Mouse (Mus musculus) right cerebral cortex, postnatal 10 days (tissue): ENCODE results near the gene Mfsd4b5.
"Not testable (repeated sequence)": the region's sequence is repeated elsewhere in the genome, so short reads cannot be mapped to it uniquely, and the experiment has no call there.

Experiments used
- DNase-seq, 2 experiments: peaks; one replicate each; pipeline ENCODE4 v3.0.0; 2021; ENCODE audit warnings: low spot score in 2 of 2

Gene Mfsd4b5

DNA sequence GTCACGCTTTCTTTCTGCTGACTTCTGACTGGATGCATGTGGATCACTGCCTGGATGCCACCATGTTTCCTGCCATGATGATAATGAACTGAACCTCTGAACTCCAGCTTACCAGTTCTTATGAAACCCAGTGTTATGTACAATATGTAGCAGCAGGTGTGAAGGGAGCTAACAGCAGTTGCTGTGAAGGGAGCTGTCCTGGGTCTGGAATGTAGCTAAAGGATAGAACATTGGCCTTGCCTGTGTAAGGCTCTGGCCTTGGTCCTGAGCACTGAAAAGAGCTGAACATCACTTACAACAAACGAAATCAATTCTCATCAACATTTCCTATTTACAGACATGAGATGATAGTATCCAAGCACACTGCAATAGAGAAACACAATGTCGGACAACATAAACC, 18.9 kb downstream of the Mfsd4b5 start:
- no peak for DNase-seq

DNA sequence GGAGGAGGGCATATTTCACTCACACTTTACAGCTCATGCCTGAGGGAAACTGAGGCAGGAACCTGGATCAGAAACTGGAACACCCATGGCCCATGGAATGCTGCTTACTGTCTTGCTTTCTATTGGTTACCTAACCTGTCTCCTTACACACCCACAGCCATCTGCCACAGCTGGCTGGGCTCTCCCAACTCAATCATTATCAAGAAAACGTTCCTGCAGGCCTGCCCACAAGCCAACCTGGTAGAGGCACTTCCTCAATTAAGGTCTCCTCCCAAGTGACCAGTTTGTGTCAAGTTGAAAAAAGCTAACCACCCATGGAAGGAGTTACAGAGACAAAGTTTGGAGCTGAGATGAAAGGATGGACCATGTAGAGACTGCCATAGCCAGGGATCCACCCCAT, 24.5 kb downstream of the Mfsd4b5 start:
- DNase-seq = no peak

DNA sequence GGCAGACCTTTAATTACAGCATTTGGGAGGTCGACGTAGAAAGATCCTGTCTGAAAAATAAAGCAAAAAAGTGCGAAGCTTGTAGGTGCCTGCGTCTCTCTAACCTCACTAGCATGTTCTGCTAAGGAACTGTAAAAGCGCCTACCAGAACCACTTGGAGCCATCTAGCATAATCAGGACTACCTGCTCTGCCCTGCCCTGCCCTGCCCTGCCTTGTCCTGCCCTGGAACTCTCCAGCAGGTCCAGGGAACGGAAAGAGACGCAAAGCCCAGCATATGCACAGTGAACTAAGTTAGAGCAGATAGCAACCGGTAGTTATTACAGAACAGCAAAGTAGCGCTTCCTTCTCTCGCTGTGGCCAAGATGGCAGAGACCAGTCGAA, 26.0 kb downstream of the Mfsd4b5 start:
- peak in 1 of 2 experiments; percentile 25 for DNase-seq

DNA sequence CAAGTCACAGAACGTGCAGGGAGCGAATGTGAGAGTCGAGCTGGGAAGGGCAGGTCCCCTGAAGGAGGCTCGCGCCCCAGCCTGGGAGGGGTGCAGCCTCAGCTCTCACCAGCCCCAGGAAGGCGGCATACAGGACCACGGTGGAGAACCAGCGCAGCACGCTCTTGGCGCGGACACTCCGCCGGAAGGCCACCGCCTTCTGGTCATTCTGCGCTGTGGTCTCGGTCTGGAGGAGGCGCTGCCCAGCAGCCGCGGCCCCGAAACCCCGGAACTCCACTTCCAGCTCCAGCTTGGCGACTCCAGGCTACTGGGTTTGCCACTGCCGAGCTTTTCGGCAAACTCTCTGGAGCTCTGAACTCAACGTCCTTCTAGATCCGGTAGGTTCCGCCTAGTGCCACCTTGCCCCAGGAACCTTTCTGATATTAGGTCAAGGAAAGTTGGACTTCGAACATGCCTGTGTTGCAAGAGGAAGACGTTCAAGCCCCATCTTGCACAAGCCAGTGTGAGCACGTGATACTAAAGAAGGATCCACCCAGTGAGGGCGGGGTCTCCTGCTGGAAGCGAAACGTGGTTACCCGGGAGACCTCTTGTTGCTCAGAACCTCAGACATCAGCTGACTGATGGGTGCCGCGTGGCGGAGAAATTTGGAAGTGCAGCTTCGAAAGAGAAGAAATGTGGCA, 26.5 kb downstream of the Mfsd4b5 start, which contains the start of gene Mfsd4b3:
Mfsd4b3 (minus strand) TSS at position 393 of the 680 bp plus-strand sequence.
- DNase-seq = peak; percentile 94 to 96

DNA sequence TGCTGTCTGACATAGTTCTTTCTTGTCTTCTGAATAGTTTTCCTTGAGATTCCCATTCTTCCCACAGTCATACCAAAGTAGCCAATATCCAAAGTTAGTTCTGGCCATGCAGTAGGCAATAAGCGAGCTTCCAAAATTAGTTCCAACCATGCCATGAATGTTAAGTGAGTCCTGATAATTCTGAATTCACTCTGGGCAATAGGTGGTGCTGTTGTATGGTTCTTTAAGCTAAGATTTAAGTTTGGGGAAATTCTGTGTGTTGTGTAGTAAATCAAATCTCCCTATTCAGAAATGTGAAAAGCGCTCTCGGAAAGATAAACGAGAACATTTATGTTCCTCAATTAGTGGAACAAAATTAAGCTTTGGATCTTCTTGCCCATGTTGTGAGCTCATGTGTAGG, 28.2 kb downstream of the Mfsd4b5 start:
- DNase-seq = no peak

DNA sequence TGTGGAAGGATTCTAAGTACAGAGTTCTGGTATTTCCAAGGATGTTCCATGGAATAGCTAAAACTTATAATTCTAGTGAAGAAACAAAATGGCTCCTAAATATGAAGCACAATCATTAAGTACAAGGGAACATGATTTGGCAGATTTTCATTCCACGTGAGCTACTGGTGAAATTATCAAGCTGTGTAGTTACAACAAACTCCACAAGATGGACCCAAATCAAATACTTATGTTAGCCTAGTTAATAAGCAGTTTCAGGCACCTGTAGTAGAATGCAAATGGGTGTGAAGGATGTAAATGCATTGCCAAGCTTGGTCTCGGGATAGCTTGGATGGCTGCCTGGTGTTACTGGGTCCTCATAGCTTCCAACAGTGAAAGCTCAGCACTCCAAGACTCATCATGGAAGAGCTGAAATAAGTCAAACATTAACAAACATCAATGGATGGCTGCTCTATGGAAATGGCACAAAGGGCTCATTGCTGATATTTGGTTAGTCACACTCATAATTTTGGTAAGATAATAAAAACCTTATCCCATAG, 30.0 kb downstream of the Mfsd4b5 start:
- DNase-seq = no peak

DNA sequence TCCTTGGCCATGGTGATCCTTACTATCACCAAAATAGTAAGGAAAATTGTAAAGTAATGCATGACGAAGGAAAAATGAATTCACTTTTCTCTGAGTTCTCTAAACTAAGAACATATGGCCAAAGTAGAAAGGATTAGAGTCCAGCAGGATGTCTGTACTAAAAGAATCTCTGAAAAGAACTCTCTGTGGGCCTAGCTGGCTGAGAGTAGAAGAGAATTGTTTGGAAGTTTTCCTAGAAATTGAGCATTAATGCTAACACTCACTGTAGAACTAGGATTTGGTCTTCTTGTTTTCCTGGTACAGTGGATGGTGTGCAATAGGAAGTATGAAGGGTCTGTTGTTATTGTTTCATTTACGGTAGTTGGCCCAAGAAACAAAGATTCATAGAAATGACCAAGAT, 31.3 kb downstream of the Mfsd4b5 start:
- no peak for DNase-seq

DNA sequence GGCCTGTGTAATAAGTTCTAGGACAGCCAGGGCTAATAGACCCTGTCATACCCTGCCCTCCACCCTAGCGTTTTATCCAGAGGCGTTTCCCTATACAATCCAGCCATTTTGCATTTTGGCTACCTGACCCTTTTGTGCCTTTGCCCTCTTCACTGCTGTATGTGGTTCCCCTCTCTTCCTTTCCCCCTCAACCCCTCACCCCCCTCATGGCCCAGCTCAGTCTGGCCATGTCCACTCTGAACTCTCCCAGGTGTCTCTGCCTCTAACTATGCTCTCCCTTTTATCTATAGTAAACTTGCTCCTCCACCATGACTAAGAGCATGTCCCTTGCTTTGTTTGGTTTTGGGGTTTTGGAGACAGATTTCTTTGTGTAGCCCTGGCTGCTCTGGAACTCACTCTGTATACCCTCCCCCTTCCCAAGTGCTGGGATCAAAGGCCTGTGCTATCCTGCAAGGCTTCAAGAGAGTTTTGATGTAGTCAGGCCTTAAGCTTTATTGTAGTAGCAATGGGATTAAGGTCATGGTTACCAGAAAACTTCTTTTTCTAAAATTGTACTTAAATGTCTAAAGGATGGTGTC, 37.0 kb downstream of the Mfsd4b5 start:
- no peak for DNase-seq

DNA sequence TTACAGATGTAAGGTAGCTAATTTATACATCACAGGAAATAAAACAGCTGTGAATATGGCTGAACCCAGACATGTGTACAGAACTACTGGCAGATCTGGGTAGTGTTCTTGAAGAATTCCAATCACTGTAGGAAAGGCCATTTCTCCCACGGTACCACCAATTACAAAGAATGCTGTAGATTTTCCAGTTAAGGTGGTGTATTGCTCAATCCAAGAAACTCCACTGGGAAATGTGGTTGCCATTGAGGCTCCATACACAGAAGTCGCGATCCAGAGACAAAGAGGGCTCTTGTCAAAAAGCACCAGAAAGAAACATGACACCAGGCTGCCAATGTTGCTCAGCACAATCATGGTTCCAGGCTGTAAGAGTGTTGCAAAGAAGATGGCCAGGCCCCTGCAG, 39.3 kb downstream of the Mfsd4b5 start:
- DNase-seq = not testable (repeated sequence)

DNA sequence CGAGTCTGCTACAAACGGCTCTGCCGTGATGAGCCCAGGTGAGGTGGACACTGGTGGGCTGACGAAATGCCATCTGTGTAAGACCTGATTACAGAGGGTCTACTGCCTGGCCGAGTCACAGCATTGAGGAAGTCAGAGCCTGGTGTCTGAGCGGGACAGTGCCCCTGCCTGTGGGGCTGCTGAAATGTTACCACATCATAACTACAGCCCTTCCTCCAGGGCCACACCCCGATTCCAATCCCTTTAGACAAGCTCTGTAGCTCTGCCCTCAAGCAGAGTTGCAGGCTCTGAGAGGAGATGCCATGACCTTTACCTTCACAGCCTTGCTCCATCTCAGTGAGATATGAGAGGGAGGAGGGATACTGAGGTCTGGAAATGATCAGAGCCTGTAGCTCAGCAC, 49.9 kb downstream of the Mfsd4b5 start:
- DNase-seq = no peak

DNA sequence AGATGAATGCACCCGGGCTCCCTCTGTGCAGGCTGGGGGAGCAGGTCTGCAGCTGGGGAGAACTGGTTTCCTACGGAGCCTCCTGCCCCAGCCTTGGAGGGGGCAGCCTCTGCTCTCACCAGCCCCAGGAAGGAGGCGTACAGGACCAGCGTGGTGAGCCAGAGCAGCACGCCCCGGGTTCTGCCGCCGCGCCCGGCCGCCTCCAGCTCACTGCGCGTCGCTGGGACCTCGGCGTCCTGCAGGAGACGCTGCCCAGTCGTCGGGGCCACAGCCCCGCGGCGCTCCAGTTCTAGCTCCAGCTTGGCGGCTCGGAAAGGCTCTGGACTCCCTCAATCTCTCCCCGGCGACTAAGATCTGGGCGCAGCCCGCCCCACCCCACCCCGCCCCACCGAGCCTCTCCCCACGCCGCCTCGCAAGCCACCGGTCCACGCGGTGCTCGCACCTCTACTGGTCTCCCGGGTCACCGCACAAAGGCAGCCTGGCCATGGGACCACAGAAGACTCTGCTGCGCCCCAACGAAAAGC, 59.8 kb downstream of the Mfsd4b5 start, which contains the start of gene Mfsd4b2:
Mfsd4b2 (minus strand) TSS at position 308 of the 524 bp plus-strand sequence.
- no peak for DNase-seq

DNA sequence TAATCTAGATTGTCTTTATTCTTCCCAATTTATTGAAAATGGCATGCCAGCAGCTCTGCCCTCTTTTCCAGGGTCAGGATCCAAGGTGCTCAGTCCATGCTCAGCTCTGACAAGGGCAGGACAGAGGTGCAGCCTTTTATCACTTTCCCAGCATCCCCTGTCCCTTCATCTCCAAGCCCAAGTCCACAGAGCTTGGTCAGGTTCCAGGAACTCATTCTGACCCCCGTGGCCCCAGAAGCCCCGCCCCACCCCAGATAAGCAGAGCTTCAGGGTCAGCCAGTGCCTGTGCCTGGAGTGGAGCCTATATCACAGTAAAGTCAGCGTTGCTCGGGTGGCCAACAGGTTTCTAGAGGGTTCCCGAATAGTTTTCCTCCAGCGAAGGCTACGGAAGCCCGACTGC, 61.9 kb downstream of the Mfsd4b5 start:
- not testable (repeated sequence) for DNase-seq

DNA sequence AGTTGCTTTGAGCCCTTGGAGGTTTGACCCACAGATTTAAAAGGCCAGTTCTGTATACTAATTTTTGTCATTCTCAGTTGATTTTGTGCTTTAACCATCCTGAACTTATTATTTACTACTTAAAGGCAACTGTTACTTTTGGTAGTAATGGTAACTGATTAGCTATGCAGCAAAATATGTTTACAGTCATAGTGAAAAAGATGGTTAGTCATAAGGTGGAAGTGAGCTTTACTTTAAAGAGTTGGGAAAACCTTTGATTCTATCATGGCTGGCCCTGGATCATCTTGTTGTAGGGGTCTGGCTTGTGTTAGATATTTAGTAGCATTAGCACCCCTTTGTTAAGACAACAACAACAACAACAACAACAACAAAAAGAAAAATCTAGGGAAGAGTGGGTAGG, 73.8 kb downstream of the Mfsd4b5 start:
- DNase-seq = no peak

DNA sequence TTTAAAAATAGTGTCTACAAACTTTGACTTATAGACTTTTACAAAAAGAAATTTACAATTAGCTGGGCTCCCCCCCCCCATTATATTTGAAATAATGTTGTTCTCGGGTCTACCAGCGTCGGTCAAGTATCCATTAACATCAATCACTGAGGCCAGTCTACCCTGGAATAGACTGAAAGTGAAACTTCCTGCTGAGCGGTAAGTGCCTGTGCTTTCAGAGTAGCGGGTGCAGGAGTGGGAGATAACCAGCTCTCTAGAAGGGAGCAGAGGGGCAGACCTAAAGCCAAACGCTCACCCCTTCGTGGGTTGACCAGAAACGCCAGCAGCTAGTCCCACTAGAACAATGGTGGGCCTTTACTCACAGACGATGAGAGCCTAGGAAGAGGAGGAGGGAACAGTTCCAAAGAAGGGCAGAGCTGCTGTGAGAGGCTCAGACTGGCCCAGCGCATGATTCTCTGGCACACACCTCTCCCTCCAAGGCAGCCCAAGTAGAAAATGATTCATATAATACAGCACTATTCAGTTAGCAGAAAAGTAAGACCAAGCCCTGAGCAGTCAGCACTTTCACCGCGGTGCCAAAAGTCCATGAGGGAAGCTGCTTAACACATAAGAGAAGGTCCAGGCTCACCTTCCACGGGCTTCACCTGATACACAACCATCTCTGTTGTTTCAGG, 77.5 kb downstream of the Mfsd4b5 start:
- no peak for DNase-seq
